Mouse (Mus musculus): ENCODE measurements around the gene Fyco1.

GRCm38 (mm10) chr9:123754333-123754732 lies 97.4 kb downstream of the Fyco1 start:
- TF ChIP-seq CTCF (IDR thresholded peaks at IDR 0.05; ENCODE audit: low read depth): no peak
- TF ChIP-seq EP300 (IDR thresholded peaks at IDR 0.05; ENCODE audit: low read depth): no peak
